Mouse (Mus musculus) C2C12 (cell line): ENCODE data around the gene Sec24a. TPM values are rescaled to one million over a fixed set of nuclear protein-coding genes. Genes with fewer than 3 reads are reported as not detected.
"Not testable (repeated sequence)": the region's sequence is repeated elsewhere in the genome, so short reads cannot be mapped to it uniquely, and the experiment has no call there.

Experiments used
- H3K27me3 ChIP-seq: one replicate; pipeline ENCODE4 v1.6.1; 2011; ENCODE audit not compliant: control insufficient read depth, insufficient read depth, insufficient read length
- H3K36me3 ChIP-seq: one replicate; pipeline ENCODE4 v1.6.1; 2011; ENCODE audit not compliant: control insufficient read depth, insufficient read depth
- H3K4me3 ChIP-seq: one replicate; pipeline ENCODE4 v1.5.1; 2011; ENCODE audit warnings: mild to moderate bottlenecking, control low read depth; ENCODE audit not compliant: poor library complexity, insufficient read depth, severe bottlenecking
- H3K79me2 ChIP-seq: one replicate; pipeline ENCODE4 v1.6.1; 2011; ENCODE audit not compliant: control insufficient read depth, insufficient read depth
- H3K79me3 ChIP-seq: one replicate; pipeline ENCODE4 v1.6.1; 2011; ENCODE audit warnings: low read depth, control low read depth
- H3ac ChIP-seq: one replicate; pipeline ENCODE3; 2011; ENCODE audit warnings: low read depth; ENCODE audit not compliant: control insufficient read depth, insufficient read length
- CEBPB ChIP-seq: IDR thresholded peaks from one replicate; pipeline ENCODE4 v1.6.1; 2011; ENCODE audit warnings: low read depth, mild to moderate bottlenecking, control low read depth, moderate library complexity
- CTCF ChIP-seq: IDR thresholded peaks from one replicate; pipeline ENCODE4 v1.5.1; 2011; ENCODE audit not compliant: control insufficient read depth, insufficient read depth, insufficient read length
- FOSL1 ChIP-seq: IDR thresholded peaks from one replicate; pipeline ENCODE4 v1.8.0; 2011; ENCODE audit warnings: mild to moderate bottlenecking, low read length; ENCODE audit not compliant: poor library complexity, insufficient read depth, severe bottlenecking
- MAX ChIP-seq: IDR thresholded peaks from one replicate; pipeline ENCODE4 v1.6.1; 2011; ENCODE audit warnings: mild to moderate bottlenecking, control low read depth
- MYOD1 ChIP-seq: IDR thresholded peaks from one replicate; pipeline ENCODE4 v1.6.1; 2011; ENCODE audit warnings: low read depth; ENCODE audit not compliant: control insufficient read depth, insufficient read length
- MYOG ChIP-seq: IDR thresholded peaks from one replicate; pipeline ENCODE4 v1.6.1; 2011; ENCODE audit not compliant: control insufficient read depth, insufficient read length; ENCODE audit errors: extremely low read depth
- USF1 ChIP-seq: IDR thresholded peaks from one replicate; pipeline ENCODE4 v1.6.1; 2011; ENCODE audit warnings: low read depth, mild to moderate bottlenecking, control low read depth, moderate library complexity
- polyA plus RNA-seq: library from polyadenylated mRNA; unstranded; fragments of >200 nt; fragmentation: generic; extraction: Trizol; gene quantifications from one replicate; pipeline ENCODE4 v1.2.1, GENCODE M21; 2012; ENCODE audit warnings: missing spikeins

Sec24a gene
- polyA plus RNA-seq, 1 experiment: 6.2 TPM

- H3K36me3 ChIP-seq: peaks cover 53% of the 10 kb centered on the region
- TF ChIP-seq MYOD1 (no peak), MYOG (no peak), CTCF (no peak), USF1 (no peak), MAX (no peak)
- H3ac ChIP-seq: no peak overlapping the region
- peaks cover 23% of the 10 kb centered on the region for H3K79me2 ChIP-seq
- peaks cover 10% of the 10 kb centered on the region for H3K79me3 ChIP-seq
- no peak overlapping the region for H3K4me3 ChIP-seq
- no peaks in the 10 kb centered on the region for H3K27me3 ChIP-seq
Measured at GRCm38 (mm10) chr11:51740701-51741100, 22.7 kb downstream of the Sec24a start.

- Histone ChIP-seq H3K4me3 (no peak overlapping the region), H3K27me3 (no peaks in the 10 kb centered on the region), H3ac (no peak overlapping the region), H3K36me3 (peaks cover 61% of the 10 kb centered on the region), H3K79me2 (peaks cover 17% of the 10 kb centered on the region), H3K79me3 (peaks cover 4% of the 10 kb centered on the region)
- TF ChIP-seq MYOD1 (no peak), USF1 (no peak), MYOG (no peak), CTCF (no peak), MAX (no peak), FOSL1 (no peak)
Measured at GRCm38 (mm10) chr11:51738651-51739403, 24.6 kb downstream of the Sec24a start.

- not testable (repeated sequence) for H3K79me3 ChIP-seq, H3K4me3 ChIP-seq, H3ac ChIP-seq, H3K27me3 ChIP-seq, H3K79me2 ChIP-seq
- H3K36me3 ChIP-seq: peaks cover 64% of the 10 kb centered on the region
Measured at GRCm38 (mm10) chr11:51734218-51734617, 29.2 kb downstream of the Sec24a start.

- Histone ChIP-seq H3K79me2 (no peaks in the 10 kb centered on the region), H3K79me3 (peaks cover 2% of the 10 kb centered on the region), H3ac (no peak overlapping the region), H3K4me3 (no peak overlapping the region), H3K27me3 (no peaks in the 10 kb centered on the region), H3K36me3 (peaks cover 64% of the 10 kb centered on the region)
- TF ChIP-seq FOSL1: no peak
- no peak for TF ChIP-seq MAX
- TF ChIP-seq CEBPB: no peak
- no peak for TF ChIP-seq CTCF
- no peak for TF ChIP-seq MYOG
- TF ChIP-seq MYOD1: no peak
- TF ChIP-seq USF1: no peak
Measured at GRCm38 (mm10) chr11:51732883-51733282, 30.6 kb downstream of the Sec24a start.

GRCm38 (mm10) chr11:51721066-51721465, 42.4 kb downstream of the Sec24a start:
- no peaks in the 10 kb centered on the region for H3K27me3 ChIP-seq
- H3K36me3 ChIP-seq: peaks cover 75% of the 10 kb centered on the region
- no peaks in the 10 kb centered on the region for H3K79me2 ChIP-seq
- no peak overlapping the region for H3K4me3 ChIP-seq
- no peaks in the 10 kb centered on the region for H3K79me3 ChIP-seq
- no peak for TF ChIP-seq CEBPB
- TF ChIP-seq MAX: no peak
- no peak for TF ChIP-seq CTCF
- no peak for TF ChIP-seq MYOD1
- no peak for TF ChIP-seq MYOG
- TF ChIP-seq USF1: no peak
- TF ChIP-seq FOSL1: no peak
- no peak overlapping the region for H3ac ChIP-seq

- Histone ChIP-seq H3K79me2 (no peaks in the 10 kb centered on the region), H3K27me3 (no peaks in the 10 kb centered on the region), H3ac (no peak overlapping the region), H3K79me3 (no peaks in the 10 kb centered on the region), H3K4me3 (no peak overlapping the region), H3K36me3 (peaks cover 72% of the 10 kb centered on the region)
- no peak for TF ChIP-seq USF1
- no peak for TF ChIP-seq MYOD1
- no peak for TF ChIP-seq CTCF
- no peak for TF ChIP-seq MYOG
- TF ChIP-seq FOSL1: no peak
- TF ChIP-seq MAX: no peak
- no peak for TF ChIP-seq CEBPB
Measured at GRCm38 (mm10) chr11:51707080-51707479, 56.4 kb downstream of the Sec24a start.
